Mouse (Mus musculus) kidney, adult 2 months (tissue): ENCODE results near the gene Rptor.

Source experiments
- CTCF ChIP-seq: fragments of 200-500 bp; conservative IDR thresholded peaks from 2 replicates; pipeline ENCODE4 v1.5.1; 2011; ENCODE audit warnings: low read depth, mild to moderate bottlenecking, control low read depth, low read length, moderate library complexity, mixed read lengths; ENCODE audit not compliant: insufficient read depth, insufficient read length
- POLR2A ChIP-seq: fragments of 200-500 bp; IDR thresholded peaks from one replicate; pipeline ENCODE4 v1.6.1; 2011; ENCODE audit warnings: low read depth, low read length, control low read depth

DNA sequence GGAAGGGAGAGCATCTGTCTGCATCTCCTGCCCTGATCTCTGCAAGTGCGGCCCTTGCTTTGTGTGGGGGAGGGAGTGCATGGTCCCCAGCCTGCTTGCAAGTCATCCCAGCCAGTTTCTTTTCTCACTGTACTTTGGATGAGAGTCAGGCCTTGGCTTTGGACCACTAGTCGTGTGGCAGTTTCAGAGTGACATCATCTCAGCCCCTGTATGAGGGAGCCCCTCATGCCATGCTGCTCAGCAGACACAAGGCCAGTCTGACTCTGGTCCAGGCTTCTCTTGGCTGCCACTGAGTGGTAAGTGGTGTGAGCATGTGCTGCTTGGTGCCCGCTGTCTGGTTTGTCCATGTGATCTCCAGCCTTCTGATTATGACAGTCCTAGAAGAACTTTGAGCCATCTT is 170.2 kb downstream of the Rptor start:
- no peak for TF ChIP-seq CTCF
- TF ChIP-seq POLR2A, result no peak
